Mouse (Mus musculus): ENCODE data around the gene Cyp2j7.

- TF ChIP-seq CTCF (IDR thresholded peaks at IDR 0.05; ENCODE audit: low read depth, low read length) = no peak
- TF ChIP-seq GATA1 (IDR thresholded peaks at IDR 0.05; ENCODE audit: borderline replicate concordance, low read length) = no peak
- TF ChIP-seq TAL1 (conservative IDR thresholded peaks at IDR 0.05; ENCODE audit: low read depth, low read length) = no peak
- no peak for TF ChIP-seq POLR2AphosphoS5 (IDR thresholded peaks at IDR 0.05; ENCODE audit: insufficient replicate concordance, low read depth, low read length)
Measured at GRCm38 (mm10) chr4:96162839-96163238, 73.6 kb downstream of the Cyp2j7 start.

Data from G1E (cell line).